8 mouse cellular contexts compared by ENCODE assay signal in the genomic region with DNA sequence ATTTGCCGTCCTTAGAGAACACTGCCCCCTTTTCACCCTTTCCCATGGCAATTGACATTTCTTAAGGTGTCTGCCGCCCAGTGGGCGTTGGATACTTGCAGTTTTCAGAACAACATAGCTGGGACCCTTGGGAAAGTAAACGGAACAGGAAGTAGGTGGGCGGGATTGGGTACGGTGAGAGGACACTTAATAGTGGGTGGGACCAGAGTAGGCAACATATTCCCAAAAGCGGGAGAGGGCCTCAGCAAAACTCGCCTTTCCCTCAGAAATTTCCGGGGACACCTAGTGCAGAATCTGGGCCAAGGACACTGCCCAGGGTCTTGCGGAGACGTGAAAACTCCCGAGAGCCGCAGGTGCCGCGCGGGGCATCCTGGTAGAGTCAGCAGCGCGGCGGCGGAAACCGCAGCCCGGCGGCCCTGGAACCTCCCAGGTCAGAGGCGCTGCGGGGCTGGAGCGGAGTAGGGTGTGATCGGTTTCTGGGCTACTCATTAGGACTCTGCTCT. TPM values are rescaled to one million over a fixed set of nuclear protein-coding genes. Genes with fewer than 3 reads are reported as not detected.
DNase-seq lines count a peak whose midpoint lies in the region; ATAC-seq and TF ChIP-seq lines count a peak whose summit lies in the region.

No protein-coding gene starts in this region.

- no peaks in the 10 kb centered on the region for H3K79me2 ChIP-seq in CH12.LX (replicated peaks; ENCODE audit: control insufficient read depth, extremely low read depth, insufficient read depth, poor library complexity, severe bottlenecking)

- WGBS in forebrain, embryonic 10.5 days, result under 1% methylated on average over 27 of the region's 27 CpGs
- WGBS in heart, embryonic 15.5 days, result under 1% methylated on average over 27 of the region's 27 CpGs
- WGBS in liver, embryonic 14.5 days (ENCODE audit: insufficient replicate concordance), result under 1% methylated on average over 27 of the region's 27 CpGs
- WGBS in neural tube, embryonic 11.5 days, result under 1% methylated on average over 27 of the region's 27 CpGs
- under 1% methylated on average over 27 of the region's 27 CpGs for WGBS in stomach, postnatal 0 days

- peak overlapping the region; percentile 69 for H3K4me2 ChIP-seq in CH12.LX (ENCODE audit: insufficient read depth, low read depth, poor library complexity, severe bottlenecking)
- H3K4me2 ChIP-seq in heart, embryonic 15.5 days, result peak overlapping the region; percentile 72
- H3K4me2 ChIP-seq in liver, embryonic 14.5 days (ENCODE audit: low read depth), result peak overlapping the region; percentile 78
- H3K4me2 ChIP-seq in neural tube, embryonic 11.5 days (ENCODE audit: low read depth), result peak overlapping the region; percentile 41
- peak overlapping the region; percentile 58 for H3K4me2 ChIP-seq in stomach, postnatal 0 days (replicated peaks; ENCODE audit: low read depth)

- ATAC-seq in heart, embryonic 15.5 days (replicated peaks; ENCODE audit: insufficient number of reproducible peaks, insufficient read depth, low FRiP score, low read depth), result peak; percentile 94
- ATAC-seq in liver, embryonic 14.5 days (ENCODE audit: insufficient read depth), result peak; percentile 99
- peak; percentile 97 for ATAC-seq in neural tube, embryonic 11.5 days (ENCODE audit: insufficient read depth, low FRiP score, low TSS enrichment)
- peak; percentile 96 for ATAC-seq in stomach, postnatal 0 days (ENCODE audit: low FRiP score, low TSS enrichment)

- peak in 1 of 2 experiments; percentile 56; a peak in 2 of 4 replicates for TF ChIP-seq CTCF in CH12.LX (conservative IDR thresholded peaks at IDR 0.05 in 1 of 2, IDR thresholded peaks at IDR 0.05 in 1 of 2; ENCODE audit: low read depth in 2 of 2, low read length in 2 of 2)
- TF ChIP-seq CTCF in liver, embryonic 14.5 days (IDR thresholded peaks at IDR 0.05; ENCODE audit: low read depth), result peak; percentile 29; the same call in 1 of the 2 replicates
- peak; percentile 63 for TF ChIP-seq CTCF in stomach, postnatal 0 days (IDR thresholded peaks at IDR 0.05; ENCODE audit: low read depth)

- TF ChIP-seq RAD21 in CH12.LX (IDR thresholded peaks at IDR 0.05; ENCODE audit: low read depth, low read length), result no peak

- TF ChIP-seq EP300 in CH12.LX (IDR thresholded peaks at IDR 0.05; ENCODE audit: low read length), result no peak
- 0 out of 2 replicates have a peak, but pooled peaks have one; percentile 18 for TF ChIP-seq EP300 in liver, embryonic 14.5 days (IDR thresholded peaks at IDR 0.05; ENCODE audit: low read depth)
- TF ChIP-seq EP300 in stomach, postnatal 0 days (optimal IDR thresholded peaks at IDR 0.05), result no peak

- in situ Hi-C loops in CH12.LX (cut with MboI; ENCODE audit: low pct_ligation_motif_present, low pct_unique_long_range_greater_than_20kb, low sequenced_read_pairs), result no loop called here

- H3K9me3 ChIP-seq in CH12.LX (replicated peaks; ENCODE audit: low read length), result no peaks in the 10 kb centered on the region
- H3K9me3 ChIP-seq in forebrain, embryonic 10.5 days, result no peaks in the 10 kb centered on the region
- H3K9me3 ChIP-seq in heart, embryonic 15.5 days (replicated peaks), result no peaks in the 10 kb centered on the region
- no peaks in the 10 kb centered on the region for H3K9me3 ChIP-seq in liver, embryonic 14.5 days (ENCODE audit: control insufficient read depth, low read length)
- no peaks in the 10 kb centered on the region for H3K9me3 ChIP-seq in neural tube, embryonic 11.5 days (ENCODE audit: control insufficient read depth, low read length)
- no peaks in the 10 kb centered on the region for H3K9me3 ChIP-seq in stomach, postnatal 0 days (ENCODE audit: control insufficient read depth, low read length)

- H3K27ac ChIP-seq in CH12.LX (ENCODE audit: insufficient read depth, low read depth), result no peak overlapping the region; the same call in 1 of the 2 replicates
- peak overlapping the region; percentile 92 for H3K27ac ChIP-seq in forebrain, embryonic 10.5 days
- peak overlapping the region; percentile 84 for H3K27ac ChIP-seq in heart, embryonic 15.5 days
- H3K27ac ChIP-seq in liver, embryonic 14.5 days, result peak overlapping the region; percentile 39
- H3K27ac ChIP-seq in neural tube, embryonic 11.5 days (ENCODE audit: low read depth, low read length), result peak overlapping the region; percentile 50; the same call in 1 of the 2 replicates
- peak overlapping the region; percentile 56 for H3K27ac ChIP-seq in stomach, postnatal 0 days (replicated peaks)

- H3K9ac ChIP-seq in CH12.LX (ENCODE audit: insufficient read depth, low read depth), result peak overlapping the region; percentile 84
- peak overlapping the region; percentile 84 for H3K9ac ChIP-seq in heart, embryonic 15.5 days
- peak overlapping the region; percentile 89 for H3K9ac ChIP-seq in liver, embryonic 14.5 days (replicated peaks)
- H3K9ac ChIP-seq in neural tube, embryonic 11.5 days (ENCODE audit: low read length), result peak overlapping the region; percentile 76
- H3K9ac ChIP-seq in stomach, postnatal 0 days (ENCODE audit: low read length), result peak overlapping the region; percentile 79

- DNase-seq in CH12.LX (ENCODE audit: extremely low read depth), result peak; percentile 89
- DNase-seq in c-Kit-positive CD71-negative TER-119-negative erythroid progenitor cells, embryonic 14.5 days (ENCODE audit: low read depth), result peak; percentile 57
- peak; percentile 86 for DNase-seq in forebrain, embryonic 10.5 days (ENCODE audit: extremely low spot score, low spot score)
- peak; percentile 78 to 82 for DNase-seq in kidney, postnatal 25 days
- DNase-seq in liver, embryonic 14.5 days (ENCODE audit: low read depth in 3 of 3, low spot score in 3 of 3), result peak; percentile 57 to 63 (median 58)
- peak; percentile 82 for DNase-seq in neural tube, embryonic 11.5 days (ENCODE audit: low spot score)
- DNase-seq in stomach, postnatal 0 days (ENCODE audit: low spot score), result peak; percentile 76

- peaks cover 3 to 8% of the 10 kb centered on the region in 2 experiments for H3K36me3 ChIP-seq in CH12.LX (replicated peaks in 1 of 2; ENCODE audit: control insufficient read depth in 1 of 2, insufficient read depth in 1 of 2, low read length in 1 of 2)
- H3K36me3 ChIP-seq in forebrain, embryonic 10.5 days (replicated peaks), result peaks cover 15% of the 10 kb centered on the region
- 0 out of 2 replicates have a peak, but pooled peaks cover 3% of the 10 kb centered on the region for H3K36me3 ChIP-seq in heart, embryonic 15.5 days
- no peaks in the 10 kb centered on the region; the same call in 1 of the 2 replicates for H3K36me3 ChIP-seq in liver, embryonic 14.5 days (replicated peaks; ENCODE audit: control insufficient read depth, insufficient read depth, low read depth)
- no peaks in the 10 kb centered on the region for H3K36me3 ChIP-seq in neural tube, embryonic 11.5 days (ENCODE audit: control insufficient read depth, insufficient read depth, low read length)
- no peaks in the 10 kb centered on the region; the same call in 1 of the 2 replicates for H3K36me3 ChIP-seq in stomach, postnatal 0 days (ENCODE audit: control insufficient read depth, insufficient read depth, low read length)

- TF ChIP-seq POLR2A in CH12.LX (IDR thresholded peaks at IDR 0.05; ENCODE audit: low read depth, low read length), result peak; percentile 77

- peak overlapping the region; percentile 58 to 90 (median 73) for H3K4me3 ChIP-seq in CH12.LX (replicated peaks in 1 of 3; ENCODE audit: low read depth in 2 of 3, low read length in 2 of 3, poor library complexity in 1 of 3)
- H3K4me3 ChIP-seq in forebrain, embryonic 10.5 days, result peak overlapping the region; percentile 74
- peak overlapping the region; percentile 77 for H3K4me3 ChIP-seq in heart, embryonic 15.5 days
- H3K4me3 ChIP-seq in liver, embryonic 14.5 days (ENCODE audit: insufficient read depth in 1 of 2, low read depth in 2 of 2, low read length in 2 of 2), result peak overlapping the region; percentile 89 to 96
- H3K4me3 ChIP-seq in neural tube, embryonic 11.5 days (ENCODE audit: low read depth, low read length), result peak overlapping the region; percentile 71
- peak overlapping the region; percentile 75 for H3K4me3 ChIP-seq in stomach, postnatal 0 days (ENCODE audit: low read depth, low read length)

- H3K27me3 ChIP-seq in CH12.LX (replicated peaks), result no peaks in the 10 kb centered on the region
- no peaks in the 10 kb centered on the region for H3K27me3 ChIP-seq in forebrain, embryonic 10.5 days (ENCODE audit: poor library complexity, severe bottlenecking)
- H3K27me3 ChIP-seq in heart, embryonic 15.5 days, result no peaks in the 10 kb centered on the region
- no peaks in the 10 kb centered on the region for H3K27me3 ChIP-seq in liver, embryonic 14.5 days (ENCODE audit: control insufficient read depth, insufficient read depth, low read length)
- no peaks in the 10 kb centered on the region for H3K27me3 ChIP-seq in neural tube, embryonic 11.5 days (ENCODE audit: control insufficient read depth, insufficient read depth, low read length)
- H3K27me3 ChIP-seq in stomach, postnatal 0 days (ENCODE audit: control insufficient read depth, insufficient read depth, low read length), result no peaks in the 10 kb centered on the region

- dilution Hi-C loops in CH12.LX (cut with MboI; ENCODE audit: extremely low pct_ligation_motif_present, extremely low pct_unique_long_range_greater_than_20kb, low sequenced_read_pairs), result no loop called here

- H3K4me1 ChIP-seq in CH12.LX (ENCODE audit: control insufficient read depth in 1 of 2, insufficient read depth in 2 of 2), result peaks cover 0 to 13% of the 10 kb centered on the region in 2 experiments; a peak in 3 of 4 replicates
- peaks cover 12% of the 10 kb centered on the region for H3K4me1 ChIP-seq in forebrain, embryonic 10.5 days
- H3K4me1 ChIP-seq in heart, embryonic 15.5 days (replicated peaks), result peaks cover 7% of the 10 kb centered on the region
- peaks cover 4 to 12% of the 10 kb centered on the region in 2 experiments; a peak in 3 of 4 replicates for H3K4me1 ChIP-seq in liver, embryonic 14.5 days (replicated peaks; ENCODE audit: control insufficient read depth in 2 of 2, insufficient read depth in 2 of 2, low read length in 1 of 2)
- no peaks in the 10 kb centered on the region for H3K4me1 ChIP-seq in neural tube, embryonic 11.5 days (ENCODE audit: control insufficient read depth, insufficient read depth, low read length)
- no peaks in the 10 kb centered on the region for H3K4me1 ChIP-seq in stomach, postnatal 0 days (replicated peaks; ENCODE audit: control insufficient read depth, insufficient read depth)

RNA-seq across cellular contexts. Expression of a gene that starts 3.0 kb away (rescaled TPM):
- total RNA-seq in CH12.LX (2012; rRNA removed) (2.6 and 2.9 TPM in 2 replicates), CH12.LX (2014; rRNA removed) (5.1 and 5.5 TPM in 2 replicates)
- 1.9 and 4.4 TPM in 2 replicates for polyA plus RNA-seq in CH12.LX (2012; ENCODE audit: insufficient read length, low read depth)
- polyA plus RNA-seq in forebrain, embryonic 10.5 days (2016; fragmentation: Nextera tagmentation; extraction: Ambion mirVana), result 8.1 and 8.3 TPM in 2 replicates
- 4.2 and 6.7 TPM in 2 replicates for polyA plus RNA-seq in heart, embryonic 15.5 days (2015; fragmentation: Nextera tagmentation; extraction: Ambion mirVana)
- 0.71 and 1.1 TPM in 2 replicates for polyA plus RNA-seq in liver, embryonic 14.5 days (2012; rRNA removed)
- polyA plus RNA-seq in liver, embryonic 14.5 days (2014; fragmentation: Nextera tagmentation; extraction: Ambion mirVana), result 1.1 and 1.6 TPM in 2 replicates
- 7.3 and 7.8 TPM in 2 replicates for polyA plus RNA-seq in neural tube, embryonic 11.5 days (2014; fragmentation: Nextera tagmentation; extraction: Ambion mirVana)
- 2.5 TPM in 2 replicates for polyA plus RNA-seq in stomach, postnatal 0 days (2015; fragmentation: Nextera tagmentation; extraction: Ambion mirVana)

RNA-seq across cellular contexts. Expression of a gene that starts 26.0 kb away (rescaled TPM):
- total RNA-seq in CH12.LX (2012; rRNA removed) (1.4 and 1.6 TPM in 2 replicates), CH12.LX (2014; rRNA removed) (3.5 and 3.8 TPM in 2 replicates)
- polyA plus RNA-seq in CH12.LX (2012; ENCODE audit: insufficient read length, low read depth), result 1.2 TPM in 2 replicates
- 19.8 and 20.1 TPM in 2 replicates for polyA plus RNA-seq in forebrain, embryonic 10.5 days (2016; fragmentation: Nextera tagmentation; extraction: Ambion mirVana)
- polyA plus RNA-seq in heart, embryonic 15.5 days (2015; fragmentation: Nextera tagmentation; extraction: Ambion mirVana), result 5.3 and 6.0 TPM in 2 replicates
- 2.0 and 4.1 TPM in 2 replicates for polyA plus RNA-seq in liver, embryonic 14.5 days (2012; rRNA removed)
- 4.0 and 4.1 TPM in 2 replicates for polyA plus RNA-seq in liver, embryonic 14.5 days (2014; fragmentation: Nextera tagmentation; extraction: Ambion mirVana)
- polyA plus RNA-seq in neural tube, embryonic 11.5 days (2014; fragmentation: Nextera tagmentation; extraction: Ambion mirVana), result 21.0 and 22.5 TPM in 2 replicates
- 2.6 and 2.8 TPM in 2 replicates for polyA plus RNA-seq in stomach, postnatal 0 days (2015; fragmentation: Nextera tagmentation; extraction: Ambion mirVana)

RNA-seq across cellular contexts. Expression of a gene that starts 41.9 kb away (rescaled TPM):
- 1.2 and 3.1 TPM in 2 replicates for total RNA-seq in CH12.LX (2012; rRNA removed)
- total RNA-seq in CH12.LX (2014; rRNA removed), result 5.5 and 5.8 TPM in 2 replicates
- 4.8 TPM in 1 of 2 replicates, not detected in the other for polyA plus RNA-seq in CH12.LX (2012; ENCODE audit: insufficient read length, low read depth)
- polyA plus RNA-seq in forebrain, embryonic 10.5 days (2016; fragmentation: Nextera tagmentation; extraction: Ambion mirVana), result 7.8 and 9.1 TPM in 2 replicates
- 2.6 and 3.9 TPM in 2 replicates for polyA plus RNA-seq in heart, embryonic 15.5 days (2015; fragmentation: Nextera tagmentation; extraction: Ambion mirVana)
- 2.3 TPM in 1 of 2 replicates, not detected in the other for polyA plus RNA-seq in liver, embryonic 14.5 days (2012; rRNA removed)
- polyA plus RNA-seq in liver, embryonic 14.5 days (2014; fragmentation: Nextera tagmentation; extraction: Ambion mirVana), result 5.0 and 6.1 TPM in 2 replicates
- polyA plus RNA-seq in neural tube, embryonic 11.5 days (2014; fragmentation: Nextera tagmentation; extraction: Ambion mirVana), result 16.5 and 19.5 TPM in 2 replicates
- 3.4 and 3.7 TPM in 2 replicates for polyA plus RNA-seq in stomach, postnatal 0 days (2015; fragmentation: Nextera tagmentation; extraction: Ambion mirVana)
